Mouse (Mus musculus) CH12.LX (cell line): ENCODE measurements around the gene Adam21. TPM values are rescaled to one million over a fixed set of nuclear protein-coding genes. Genes with fewer than 3 reads are reported as not detected.

Experiments
- DNase-seq: peaks from one replicate; pipeline ENCODE4 v3.0.0-alpha.2; 2013; ENCODE audit errors: extremely low read depth
- H3K27ac ChIP-seq: 2 replicates; pipeline ENCODE4 v1.5.1; 2012; ENCODE audit warnings: low read depth, mild to moderate bottlenecking, control low read depth, moderate library complexity; ENCODE audit not compliant: insufficient read depth
- H3K27me3 ChIP-seq: replicated peaks from 2 replicates; pipeline ENCODE3; 2012; ENCODE audit warnings: inconsistent platforms
- H3K36me3 ChIP-seq, 2 experiments: replicated peaks in 1 of 2; 2 replicates each; pipeline versions ENCODE3 to v1.6.1; 2012; ENCODE audit warnings: inconsistent platforms in 1 of 2, low read length in 1 of 2, mild to moderate bottlenecking in 1 of 2, mixed read lengths in 1 of 2, moderate library complexity in 1 of 2; ENCODE audit not compliant: control insufficient read depth in 1 of 2, insufficient read depth in 1 of 2
- H3K4me1 ChIP-seq, 2 experiments: 2 replicates each; pipeline ENCODE4 v1.6.1; 2012; ENCODE audit warnings: inconsistent platforms in 1 of 2, moderate library complexity in 1 of 2; ENCODE audit not compliant: insufficient read depth in 2 of 2, control insufficient read depth in 1 of 2
- H3K4me2 ChIP-seq: 2 replicates; pipeline ENCODE4 v1.6.1; 2012; ENCODE audit warnings: low read depth, mild to moderate bottlenecking, control low read depth; ENCODE audit not compliant: poor library complexity, insufficient read depth, severe bottlenecking
- H3K4me3 ChIP-seq, 3 experiments: fragments of 150-350 bp in 1 of 3; sonication (generic) in 1 of 3; replicated peaks in 1 of 3; 2 replicates each; pipeline versions ENCODE3 to v1.5.1; 2011 to 2012; ENCODE audit warnings: low read depth in 2 of 3, low read length in 2 of 3, mild to moderate bottlenecking in 2 of 3, moderate library complexity in 2 of 3, control low read depth in 1 of 3, improper control_type of control experiment in 1 of 3, inconsistent platforms in 1 of 3, mixed read lengths in 1 of 3; ENCODE audit not compliant: poor library complexity in 1 of 3
- H3K79me2 ChIP-seq: replicated peaks from 2 replicates; pipeline ENCODE4 v1.6.1; 2012; ENCODE audit warnings: mild to moderate bottlenecking, moderate library complexity; ENCODE audit not compliant: control insufficient read depth, poor library complexity, insufficient read depth, severe bottlenecking; ENCODE audit errors: extremely low read depth
- H3K9ac ChIP-seq: 2 replicates; pipeline ENCODE4 v1.6.1; 2012; ENCODE audit warnings: low read depth, mild to moderate bottlenecking, control low read depth, moderate library complexity; ENCODE audit not compliant: insufficient read depth
- H3K9me3 ChIP-seq: replicated peaks from 2 replicates; pipeline ENCODE3; 2012; ENCODE audit warnings: low read length, inconsistent platforms, mixed read lengths
- BHLHE40 ChIP-seq: IDR thresholded peaks from 2 replicates; pipeline ENCODE4 v1.6.1; 2011; ENCODE audit warnings: mild to moderate bottlenecking, low read depth, low read length, improper control_type of control experiment
- CHD1 ChIP-seq: IDR thresholded peaks from 2 replicates; pipeline ENCODE4 v1.6.1; 2012; ENCODE audit warnings: low read depth, low read length, improper control_type of control experiment, inconsistent platforms
- CHD2 ChIP-seq: IDR thresholded peaks from 2 replicates; pipeline ENCODE4 v1.6.1; 2011; ENCODE audit warnings: low read length, improper control_type of control experiment
- CTCF ChIP-seq, 2 experiments: IDR thresholded peaks in 1 of 2; conservative IDR thresholded peaks in 1 of 2; 2 replicates each; pipeline ENCODE4 v1.5.1; 2011 to 2012; ENCODE audit warnings: low read depth in 2 of 2, low read length in 2 of 2, improper control_type of control experiment in 1 of 2, inconsistent platforms in 1 of 2, mild to moderate bottlenecking in 1 of 2, moderate library complexity in 1 of 2
- E2F4 ChIP-seq: IDR thresholded peaks from 2 replicates; pipeline ENCODE4 v1.6.1; 2011; ENCODE audit warnings: low read depth, low read length, improper control_type of control experiment; ENCODE audit not compliant: insufficient replicate concordance
- ELF1 ChIP-seq: IDR thresholded peaks from 2 replicates; pipeline ENCODE4 v1.6.1; 2014; ENCODE audit warnings: low read depth, mild to moderate bottlenecking, inconsistent platforms, low read length, improper control_type of control experiment
- EP300 ChIP-seq: IDR thresholded peaks from 2 replicates; pipeline ENCODE4 v1.6.1; 2011; ENCODE audit warnings: low read length, improper control_type of control experiment
- ETS1 ChIP-seq: conservative IDR thresholded peaks from 2 replicates; pipeline ENCODE4 v1.6.1; 2012; ENCODE audit warnings: low read depth, mild to moderate bottlenecking, inconsistent platforms, low read length, improper control_type of control experiment, moderate library complexity
- GABPA ChIP-seq: IDR thresholded peaks from 2 replicates; pipeline ENCODE4 v1.6.1; 2012; ENCODE audit warnings: low read depth, low read length, improper control_type of control experiment, inconsistent platforms; ENCODE audit not compliant: insufficient replicate concordance
- HCFC1 ChIP-seq: IDR thresholded peaks from 2 replicates; pipeline ENCODE4 v1.6.1; 2012; ENCODE audit warnings: low read depth, mild to moderate bottlenecking, inconsistent platforms, low read length, improper control_type of control experiment
- IRF4 ChIP-seq: IDR thresholded peaks from 2 replicates; pipeline ENCODE4 v1.6.1; 2014; ENCODE audit warnings: low read depth, mild to moderate bottlenecking, inconsistent platforms, low read length, improper control_type of control experiment
- JUN ChIP-seq: IDR thresholded peaks from 2 replicates; pipeline ENCODE4 v1.6.1; 2011; ENCODE audit warnings: low read depth, mild to moderate bottlenecking, low read length, improper control_type of control experiment, moderate library complexity; ENCODE audit not compliant: insufficient read depth
- JUND ChIP-seq: conservative IDR thresholded peaks from 2 replicates; pipeline ENCODE4 v1.6.1; 2011; ENCODE audit warnings: low read depth, low read length, improper control_type of control experiment
- KAT2A ChIP-seq: IDR thresholded peaks from 2 replicates; pipeline ENCODE4 v1.6.1; 2012; ENCODE audit warnings: low read length, improper control_type of control experiment, inconsistent platforms; ENCODE audit not compliant: insufficient replicate concordance
- MAFK ChIP-seq: IDR thresholded peaks from 2 replicates; pipeline ENCODE4 v1.6.1; 2011; ENCODE audit warnings: low read length, improper control_type of control experiment; ENCODE audit not compliant: insufficient replicate concordance
- MAX ChIP-seq: IDR thresholded peaks from 2 replicates; pipeline ENCODE4 v1.6.1; 2011; ENCODE audit warnings: low read length, improper control_type of control experiment
- MAZ ChIP-seq: IDR thresholded peaks from 2 replicates; pipeline ENCODE4 v1.6.1; 2012; ENCODE audit warnings: low read depth, mild to moderate bottlenecking, inconsistent platforms, low read length, improper control_type of control experiment, moderate library complexity
- MEF2A ChIP-seq: IDR thresholded peaks from 2 replicates; pipeline ENCODE4 v1.6.1; 2014; ENCODE audit warnings: low read depth, mild to moderate bottlenecking, inconsistent platforms, low read length, improper control_type of control experiment, borderline replicate concordance
- MXI1 ChIP-seq: IDR thresholded peaks from 2 replicates; pipeline ENCODE4 v1.6.1; 2011; ENCODE audit warnings: mild to moderate bottlenecking, low read depth, low read length, improper control_type of control experiment
- MYC ChIP-seq: IDR thresholded peaks from 2 replicates; pipeline ENCODE4 v1.6.1; 2011; ENCODE audit warnings: low read depth, mild to moderate bottlenecking, improper control_type of control experiment, low read length
- NELFE ChIP-seq: IDR thresholded peaks from 2 replicates; pipeline ENCODE4 v1.6.1; 2011; ENCODE audit warnings: low read depth, low read length, improper control_type of control experiment
- NRF1 ChIP-seq: IDR thresholded peaks from 2 replicates; pipeline ENCODE4 v1.6.1; 2014; ENCODE audit warnings: low read depth, mild to moderate bottlenecking, inconsistent platforms, low read length, improper control_type of control experiment, moderate library complexity
- PAX5 ChIP-seq: IDR thresholded peaks from 2 replicates; pipeline ENCODE4 v1.6.1; 2012; ENCODE audit warnings: low read length, inconsistent platforms, mixed read lengths
- POLR2A ChIP-seq: IDR thresholded peaks from 2 replicates; pipeline ENCODE4 v1.6.1; 2011; ENCODE audit warnings: low read depth, mild to moderate bottlenecking, improper control_type of control experiment, low read length
- POLR2AphosphoS2 ChIP-seq: IDR thresholded peaks from 2 replicates; pipeline ENCODE4 v1.6.1; 2011; ENCODE audit warnings: low read depth, low read length, improper control_type of control experiment
- RAD21 ChIP-seq: IDR thresholded peaks from 2 replicates; pipeline ENCODE4 v1.6.1; 2011; ENCODE audit warnings: low read depth, mild to moderate bottlenecking, low read length, improper control_type of control experiment, moderate library complexity
- RCOR1 ChIP-seq: conservative IDR thresholded peaks from 2 replicates; pipeline ENCODE4 v1.6.1; 2012; ENCODE audit warnings: low read depth, mild to moderate bottlenecking, inconsistent platforms, low read length, improper control_type of control experiment
- SIN3A ChIP-seq: IDR thresholded peaks from 2 replicates; pipeline ENCODE4 v1.6.1; 2012; ENCODE audit warnings: low read length, improper control_type of control experiment, inconsistent platforms
- SMC3 ChIP-seq: IDR thresholded peaks from 2 replicates; pipeline ENCODE4 v1.6.1; 2011; ENCODE audit warnings: low read depth, low read length, improper control_type of control experiment
- TBP ChIP-seq: conservative IDR thresholded peaks from 2 replicates; pipeline ENCODE4 v1.6.1; 2011; ENCODE audit warnings: low read depth, low read length, improper control_type of control experiment
- TCF12 ChIP-seq: IDR thresholded peaks from 2 replicates; pipeline ENCODE4 v1.6.1; 2014; ENCODE audit warnings: low read depth, mild to moderate bottlenecking, inconsistent platforms, low read length, improper control_type of control experiment
- UBTF ChIP-seq: IDR thresholded peaks from 2 replicates; pipeline ENCODE4 v1.6.1; 2012; ENCODE audit warnings: low read depth, mild to moderate bottlenecking, inconsistent platforms, low read length, improper control_type of control experiment, moderate library complexity
- USF1 ChIP-seq: IDR thresholded peaks from 2 replicates; pipeline ENCODE4 v1.6.1; 2014; ENCODE audit warnings: low read depth, mild to moderate bottlenecking, inconsistent platforms, low read length, improper control_type of control experiment
- USF2 ChIP-seq: conservative IDR thresholded peaks from 2 replicates; pipeline ENCODE4 v1.6.1; 2011; ENCODE audit warnings: low read depth, low read length, improper control_type of control experiment
- ZC3H11A ChIP-seq: IDR thresholded peaks from 2 replicates; pipeline ENCODE4 v1.6.1; 2012; ENCODE audit warnings: low read depth, mild to moderate bottlenecking, inconsistent platforms, low read length, improper control_type of control experiment
- ZKSCAN1 ChIP-seq: IDR thresholded peaks from 2 replicates; pipeline ENCODE4 v1.6.1; 2012; ENCODE audit warnings: low read depth, inconsistent platforms, low read length, improper control_type of control experiment, borderline replicate concordance
- ZMIZ1 ChIP-seq: IDR thresholded peaks from 2 replicates; pipeline ENCODE4 v1.6.1; 2012; ENCODE audit warnings: low read depth, mild to moderate bottlenecking, inconsistent platforms, low read length, improper control_type of control experiment
- ZNF384 ChIP-seq: IDR thresholded peaks from 2 replicates; pipeline ENCODE4 v1.6.1; 2012; ENCODE audit warnings: low read depth, low read length, improper control_type of control experiment, inconsistent platforms
- dilution Hi-C: fragments of 300-500 bp; cut with MboI; formaldehyde crosslinking; loops from 2 replicates; pipeline ENCODE4 v1.14.3; 2020; ENCODE audit warnings: low sequenced_read_pairs; ENCODE audit not compliant: extremely low pct_unique_long_range_greater_than_20kb, extremely low pct_ligation_motif_present
- in situ Hi-C: fragments of 300-500 bp; cut with MboI; formaldehyde crosslinking; loops from 3 replicates; pipeline ENCODE4 v1.14.3; 2019; ENCODE audit warnings: low sequenced_read_pairs, low pct_ligation_motif_present, low pct_unique_long_range_greater_than_20kb, mixed read lengths
- polyA plus RNA-seq: library from polyadenylated mRNA; unstranded; fragments of >175 nt; gene quantifications from 2 replicates; pipeline ENCODE4 v1.2.1, GENCODE M21; 2012; ENCODE audit warnings: low read depth; ENCODE audit not compliant: insufficient read length
- total RNA-seq, 2 experiments: library from RNA; depleted of rRNA; stranded (reverse); fragments of 300-350 nt in 1 of 2; fragments of >200 nt in 1 of 2; gene quantifications; 2 replicates each; pipeline ENCODE4 v1.2.3; 2012 to 2014

The Adam21 gene
- total and polyA plus RNA-seq, 3 experiments: 0.07 TPM; not detected in 2

GRCm38 (mm10) chr12:81594902-81595671, 26.8 kb upstream of the Adam21 start, which contains the start of gene Med6:
Gene Med6, minus strand, starts transcription at chr12:81595008.
- Histone ChIP-seq H3K9me3 (no peaks in the 10 kb centered on the region), H3K4me1 (peaks cover 0 to 8% of the 10 kb centered on the region in 2 experiments; a peak in 2 of 4 replicates)
- peak; percentile 98 for TF ChIP-seq SIN3A
- TF ChIP-seq PAX5: no peak
- TF ChIP-seq MYC: no peak
- peak; percentile 83 for TF ChIP-seq POLR2A
- TF ChIP-seq ELF1: peak; percentile 99
- peak; percentile 46; the same call in 1 of the 2 replicates for TF ChIP-seq ETS1
- no peak for TF ChIP-seq MAFK
- TF ChIP-seq BHLHE40: peak; percentile 40; the same call in 1 of the 2 replicates
- TF ChIP-seq MAX: peak; percentile 39; the same call in 1 of the 2 replicates
- TF ChIP-seq POLR2AphosphoS2: no peak
- peak; percentile 68; the same call in 1 of the 2 replicates for TF ChIP-seq MAZ
- no peak for TF ChIP-seq CHD1
- no peak for TF ChIP-seq RAD21
- no peak for TF ChIP-seq CTCF (conservative IDR thresholded peaks at IDR 0.05 in 1 of 2, IDR thresholded peaks at IDR 0.05 in 1 of 2; ENCODE audit: low read depth in 2 of 2, low read length in 2 of 2)
- no peak for TF ChIP-seq ZC3H11A
- no peak; the same call in 1 of the 2 replicates for TF ChIP-seq UBTF
- no peak for TF ChIP-seq USF2
- no peak for TF ChIP-seq EP300
- TF ChIP-seq IRF4: peak; percentile 80
- TF ChIP-seq MEF2A: peak; percentile 89
- TF ChIP-seq ZKSCAN1: peak; percentile 54; the same call in 1 of the 2 replicates
- TF ChIP-seq GABPA: peak; percentile 81; the same call in 1 of the 2 replicates
- TF ChIP-seq NRF1: peak; percentile 61; the same call in 1 of the 2 replicates
- TF ChIP-seq KAT2A: peak; percentile 98
- no peak for TF ChIP-seq RCOR1
- TF ChIP-seq E2F4: peak; percentile 88; the same call in 1 of the 2 replicates
- no peak for TF ChIP-seq JUND
- TF ChIP-seq SMC3: no peak
- TF ChIP-seq TBP: no peak; the same call in none of the 2 replicates
- TF ChIP-seq NELFE: peak; percentile 83
- no peak for TF ChIP-seq USF1
- TF ChIP-seq TCF12: peak; percentile 84
- TF ChIP-seq CHD2: peak; percentile 74
- no peak; the same call in 1 of the 2 replicates for TF ChIP-seq ZMIZ1
- peak; percentile 100 for TF ChIP-seq ZNF384
- peak; percentile 100 for TF ChIP-seq HCFC1
- TF ChIP-seq MXI1: peak; percentile 84
- TF ChIP-seq JUN: no peak
- TF ChIP-seq, all 38 proteins: peak for 20
- in situ Hi-C loops (no loop called here), dilution Hi-C loops (no loop called here)
- peaks cover 24% of the 10 kb centered on the region for H3K79me2 ChIP-seq
- H3K4me2 ChIP-seq: peak within 1 kb of the TSS; percentile 87
- peak within 1 kb of the TSS; percentile 83 to 98 (median 91) for H3K4me3 ChIP-seq
- peak; percentile 97 for DNase-seq
- H3K27me3 ChIP-seq: peaks cover 3% of the 10 kb centered on the region
- peaks cover 8 to 12% of the 10 kb centered on the region in 2 experiments for H3K36me3 ChIP-seq
- H3K9ac ChIP-seq: peak within 1 kb of the TSS; percentile 97
- H3K27ac ChIP-seq: no peak within 1 kb of the TSS
